Comparison of ENCODE assay signal across 17 mouse cellular contexts in the genomic region with DNA sequence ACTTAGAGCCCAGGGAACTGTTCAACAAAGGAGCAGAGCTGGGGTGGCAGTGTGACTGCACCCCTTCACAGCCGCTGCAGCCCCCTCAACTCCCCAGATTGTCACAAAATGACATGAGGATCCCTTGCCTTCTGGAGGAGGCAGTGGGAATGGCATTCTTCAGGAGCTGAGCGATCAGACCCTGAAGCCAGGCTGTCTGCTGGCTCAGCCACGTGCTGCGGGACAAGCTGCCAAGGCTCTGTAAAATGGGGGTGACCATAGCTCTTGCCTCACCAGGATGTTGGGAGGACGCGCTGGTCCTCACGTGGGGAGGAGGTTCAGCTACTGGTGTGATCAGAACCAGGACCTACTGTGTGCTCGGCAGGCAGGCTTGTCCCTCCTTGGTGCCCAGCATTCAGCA. TPM values are rescaled to one million over a fixed set of nuclear protein-coding genes. Genes with fewer than 3 reads are reported as not detected.
DNase-seq lines count a peak whose midpoint lies in the region; TF ChIP-seq lines count a peak whose summit lies in the region.
"Had no signal": no experiment of that assay in that cellular context is flagged by ENCODE, and none has a peak within 500 bp of the region (broad histone marks: within the 10 kb centered on the region; RNA-seq: fewer than 3 reads in every experiment).

No protein-coding gene starts in this region.

- TF ChIP-seq POLR2A in cortical plate, adult 2 months (IDR thresholded peaks at IDR 0.05; ENCODE audit: extremely low read depth, insufficient read depth, low read length): no peak

- H3K27ac ChIP-seq in left cerebral cortex, adult 2 months: peak overlapping the region; percentile 80
- H3K27ac ChIP-seq in cortical plate, adult 2 months (ENCODE audit: insufficient read depth, low read length): 0 out of 2 replicates have a peak overlapping the region, but pooled peaks have one; percentile 6
- H3K27ac ChIP-seq: forebrain, embryonic 15.5 days; hindbrain, embryonic 14.5 days; midbrain, embryonic 13.5 days had no signal

- TF ChIP-seq CTCF in left cerebral cortex, adult 2 months (IDR thresholded peaks at IDR 0.05): no peak; the same call in 1 of the 2 replicates
- TF ChIP-seq CTCF in cortical plate, adult 2 months (IDR thresholded peaks at IDR 0.05; ENCODE audit: extremely low read depth, insufficient read depth, low read length): no peak

- intact Hi-C loops in left cerebral cortex, adult 2 months (cut with DNase I): no loop called here
- intact Hi-C loops in left cerebral cortex, postnatal 4 days (cut with DNase I): no loop called here

- H3K4me3 ChIP-seq in left cerebral cortex, adult 2 months: no peak overlapping the region
- no peak overlapping the region for H3K4me3 ChIP-seq in cortical plate, adult 2 months (ENCODE audit: insufficient read depth, low read length)
- H3K4me3 ChIP-seq: forebrain, embryonic 15.5 days; midbrain, embryonic 13.5 days had no signal

- peak; percentile 61 to 63 for DNase-seq in cerebellum, postnatal 10 days
- DNase-seq in cerebellum, adult 11 months: no peak
- peak in 1 of 2 experiments; percentile 61 for DNase-seq in left cerebral cortex, adult 2 months (ENCODE audit: extremely low spot score in 1 of 2, low spot score in 2 of 2)
- DNase-seq in left cerebral cortex, postnatal 4 days: no peak
- DNase-seq in right cerebral cortex, postnatal 14 days: peak; percentile 54
- no peak for DNase-seq in urinary bladder, adult 2 months (ENCODE audit: low spot score)
- no peak for DNase-seq in cerebellum, adult 9-10 months
- DNase-seq: adrenal gland, postnatal 10 days; heart, postnatal 36 days; kidney, adult 18-20 months; liver, postnatal 0 days had no signal

- peaks cover 5% of the 10 kb centered on the region for H3K4me1 ChIP-seq in cortical plate, adult 2 months (ENCODE audit: control insufficient read depth, insufficient read depth, low read length)
- H3K4me1 ChIP-seq: forebrain, embryonic 15.5 days; midbrain, embryonic 13.5 days had no signal

RNA-seq across cellular contexts. Expression of a gene that starts 17.7 kb away (rescaled TPM):
- total RNA-seq in left cerebral cortex, adult 2 months (2021): 10 to 100 TPM; 13.1 to 14.1 TPM
- 1 to 10 TPM; 7.5 to 7.7 TPM for total RNA-seq in left cerebral cortex, postnatal 4 days (2021)
- polyA plus RNA-seq in cortical plate, adult 2 months (2012; rRNA removed): 12.3 and 12.8 TPM in 2 replicates
- polyA plus RNA-seq in urinary bladder, adult 2 months (2012; rRNA removed): 25.1 and 28.3 TPM in 2 replicates
- total RNA-seq: megakaryocyte progenitor cell, adult 5-6 weeks; monocyte, adult 5-6 weeks had no signal

Comparison
In these comparisons a context has a peak if more than half of its experiments do, and no peak if none do; other contexts are left out.
1. DNase-seq: peak in cerebellum, postnatal 10 days (2 of 2) and right cerebral cortex, postnatal 14 days (single experiment); none in cerebellum, adult 11 months (single experiment), left cerebral cortex, postnatal 4 days (single experiment), urinary bladder, adult 2 months (single experiment) and cerebellum, adult 9-10 months (single experiment).